Mouse (Mus musculus): ENCODE measurements around the gene Neurod2.

The Neurod2 gene

GRCm38 (mm10) chr11:98353651-98354211, 24.3 kb upstream of the Neurod2 start:
- peak in 1 of 2 experiments; percentile 38 for DNase-seq

- no peak for DNase-seq
Observed at GRCm38 (mm10) chr11:98352272-98352990, 23.0 kb upstream of the Neurod2 start.

GRCm38 (mm10) chr11:98349308-98349707, 19.9 kb upstream of the Neurod2 start:
- DNase-seq, result no peak

- DNase-seq, result peak; percentile 67 to 73
Observed at GRCm38 (mm10) chr11:98348083-98348961, 18.9 kb upstream of the Neurod2 start, which contains the start of gene Ppp1r1b. Ppp1r1b (plus strand) TSS chr11:98348404.

- no peak for DNase-seq
Observed at GRCm38 (mm10) chr11:98347385-98348082, 18.1 kb upstream of the Neurod2 start.

- no peak for DNase-seq
Observed at GRCm38 (mm10) chr11:98346168-98346567, 16.7 kb upstream of the Neurod2 start.

- peak; percentile 91 for DNase-seq
Observed at GRCm38 (mm10) chr11:98345253-98345652, 15.8 kb upstream of the Neurod2 start.

- DNase-seq, result peak; percentile 95 to 97
Observed at GRCm38 (mm10) chr11:98342000-98342945, 12.8 kb upstream of the Neurod2 start.

- DNase-seq, result no peak
Observed at GRCm38 (mm10) chr11:98341174-98341573, 11.7 kb upstream of the Neurod2 start.

GRCm38 (mm10) chr11:98340597-98340996, 11.1 kb upstream of the Neurod2 start:
- DNase-seq, result no peak

GRCm38 (mm10) chr11:98339679-98340287, 10.3 kb upstream of the Neurod2 start:
- DNase-seq, result no peak

- DNase-seq, result peak in 1 of 2 experiments; percentile 55
Observed at GRCm38 (mm10) chr11:98339071-98339501, 9.6 kb upstream of the Neurod2 start.

GRCm38 (mm10) chr11:98338507-98338961, 9.1 kb upstream of the Neurod2 start:
- DNase-seq, result peak; percentile 68 to 78

- no peak for DNase-seq
Observed at GRCm38 (mm10) chr11:98336245-98337107, 7.0 kb upstream of the Neurod2 start.

GRCm38 (mm10) chr11:98335250-98335649, 5.8 kb upstream of the Neurod2 start:
- no peak for DNase-seq

- peak in 1 of 2 experiments; percentile 39 for DNase-seq
Observed at GRCm38 (mm10) chr11:98333981-98334741, 4.7 kb upstream of the Neurod2 start.

GRCm38 (mm10) chr11:98333263-98333696, 3.8 kb upstream of the Neurod2 start:
- DNase-seq, result no peak

GRCm38 (mm10) chr11:98332841-98333240, 3.4 kb upstream of the Neurod2 start:
- DNase-seq, result no peak

- no peak for DNase-seq
Observed at GRCm38 (mm10) chr11:98332186-98332585, 2.7 kb upstream of the Neurod2 start.
